Mouse (Mus musculus) inflammation-experienced regulatory T-cells, adult 6 months (primary cell): ENCODE measurements around the gene Sh3bgrl2. TPM values are rescaled to one million over a fixed set of nuclear protein-coding genes. Genes with fewer than 3 reads are reported as not detected.
A peak's percentile ranks its signal among the peaks of the same experiment; 100 is the strongest.
"Not testable (repeated sequence)": the region's sequence is repeated elsewhere in the genome, so short reads cannot be mapped to it uniquely, and the experiment has no call there.

ENCODE experiments used
- ATAC-seq: one replicate; pipeline ENCODE4 v1.8.0; 2017
- polyA plus RNA-seq, 3 experiments: library from polyadenylated mRNA; unstranded; fragments of 100-300 nt; shearing (Covaris generic); gene quantifications; one replicate each; pipeline ENCODE4 v1.2.1; 2017

The Sh3bgrl2 gene
- polyA plus RNA-seq: 10 to 100 TPM in 2 of 3 experiments, under 1 TPM in 1; 0.96 to 17.1 (median 11.0) TPM

DNA sequence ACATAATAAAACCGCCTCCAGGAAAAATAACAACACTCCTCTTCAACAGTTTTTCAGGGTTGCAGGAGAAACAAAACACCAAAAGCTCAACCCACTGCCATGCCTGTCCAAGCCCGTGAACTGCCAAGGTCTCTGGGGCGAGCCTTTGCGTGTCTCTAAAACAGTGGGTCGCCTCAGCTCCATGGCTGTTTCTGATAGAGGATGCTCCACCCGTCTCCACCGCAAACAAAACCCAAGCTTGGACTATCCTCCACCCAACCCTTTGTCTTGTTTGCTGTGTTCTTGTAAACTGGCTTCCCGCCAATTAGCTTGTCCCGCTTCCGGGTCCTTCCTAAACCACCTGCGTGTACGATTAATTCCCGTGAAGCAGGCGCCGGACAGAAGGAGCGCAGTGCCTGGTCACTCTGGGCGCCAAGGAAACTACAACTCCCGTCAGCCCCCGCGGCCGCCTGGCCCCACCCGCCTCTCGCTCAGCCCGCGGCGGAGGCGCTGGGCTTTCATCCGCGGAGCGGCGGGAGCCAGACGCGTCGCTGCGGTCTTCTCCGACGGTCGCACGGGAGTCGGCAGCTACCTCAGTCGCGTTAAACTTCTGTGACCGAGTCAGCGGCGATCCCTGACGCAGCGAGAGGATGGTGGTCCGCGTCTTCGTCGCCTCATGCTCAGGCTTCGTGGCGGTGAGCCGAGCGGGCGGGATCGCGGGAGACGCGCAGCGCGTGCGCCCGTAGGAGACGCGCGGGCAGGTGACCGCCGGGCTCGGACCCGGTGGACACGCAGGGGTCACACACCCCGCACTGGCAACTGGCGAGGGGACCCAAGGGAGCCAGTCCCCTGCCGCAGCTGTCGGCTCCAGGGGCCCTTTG lies at the start of gene Sh3bgrl2:
TSS of gene Sh3bgrl2 (plus strand) at position 498 of the 860 bp plus-strand sequence.
- ATAC-seq: peak; percentile 68

DNA sequence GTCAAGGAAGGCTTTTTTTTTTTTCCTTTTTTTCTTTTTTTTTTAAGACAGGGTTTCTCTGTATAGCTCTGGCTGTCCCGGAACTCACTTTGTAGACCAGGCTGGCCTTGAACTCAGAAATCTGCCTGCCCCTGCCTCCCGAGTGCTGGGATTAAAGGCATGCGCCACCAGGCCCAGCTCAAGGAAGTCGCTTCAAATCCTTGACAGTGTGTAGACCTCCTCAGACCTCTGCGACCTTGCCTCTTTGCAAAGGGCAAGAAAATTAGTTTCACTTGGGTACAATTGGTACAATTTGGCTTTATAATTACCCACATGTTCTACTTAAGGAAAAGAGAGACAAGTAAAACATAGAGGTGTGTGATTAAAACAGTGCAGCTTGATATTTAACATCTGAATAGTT lies 29.0 kb upstream of the Sh3bgrl2 start:
- not testable (repeated sequence) for ATAC-seq

DNA sequence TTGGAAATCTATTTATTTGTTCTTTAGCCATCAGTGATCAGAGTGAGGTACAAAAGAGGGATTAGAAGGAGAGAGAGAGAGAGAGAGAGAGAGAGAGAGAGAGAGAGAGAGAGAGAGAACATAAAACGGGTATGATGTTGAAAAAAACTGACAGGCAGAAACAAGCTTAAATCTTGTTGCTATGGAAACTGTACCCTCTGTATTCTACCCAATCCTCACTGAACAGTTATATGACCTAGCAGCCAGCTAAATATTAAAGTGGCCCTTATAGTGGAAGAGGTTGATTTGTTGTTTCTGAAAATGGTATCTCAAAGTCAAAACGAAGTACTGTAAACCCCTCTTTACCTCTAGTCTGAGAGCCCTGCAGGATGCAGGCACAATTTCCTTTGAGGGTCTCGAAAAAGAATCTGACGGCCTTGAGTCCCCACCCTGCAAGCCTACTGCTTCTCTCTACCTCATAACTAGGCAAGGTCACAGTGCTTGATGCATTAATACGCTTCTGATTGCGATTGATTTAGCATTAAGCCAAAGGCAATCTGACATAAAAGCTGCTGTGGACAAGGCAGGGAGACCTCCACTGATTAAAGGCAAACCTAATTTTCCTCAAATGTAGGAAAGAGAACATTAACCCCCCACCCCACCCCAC lies 28.5 kb upstream of the Sh3bgrl2 start:
- no peak for ATAC-seq

DNA sequence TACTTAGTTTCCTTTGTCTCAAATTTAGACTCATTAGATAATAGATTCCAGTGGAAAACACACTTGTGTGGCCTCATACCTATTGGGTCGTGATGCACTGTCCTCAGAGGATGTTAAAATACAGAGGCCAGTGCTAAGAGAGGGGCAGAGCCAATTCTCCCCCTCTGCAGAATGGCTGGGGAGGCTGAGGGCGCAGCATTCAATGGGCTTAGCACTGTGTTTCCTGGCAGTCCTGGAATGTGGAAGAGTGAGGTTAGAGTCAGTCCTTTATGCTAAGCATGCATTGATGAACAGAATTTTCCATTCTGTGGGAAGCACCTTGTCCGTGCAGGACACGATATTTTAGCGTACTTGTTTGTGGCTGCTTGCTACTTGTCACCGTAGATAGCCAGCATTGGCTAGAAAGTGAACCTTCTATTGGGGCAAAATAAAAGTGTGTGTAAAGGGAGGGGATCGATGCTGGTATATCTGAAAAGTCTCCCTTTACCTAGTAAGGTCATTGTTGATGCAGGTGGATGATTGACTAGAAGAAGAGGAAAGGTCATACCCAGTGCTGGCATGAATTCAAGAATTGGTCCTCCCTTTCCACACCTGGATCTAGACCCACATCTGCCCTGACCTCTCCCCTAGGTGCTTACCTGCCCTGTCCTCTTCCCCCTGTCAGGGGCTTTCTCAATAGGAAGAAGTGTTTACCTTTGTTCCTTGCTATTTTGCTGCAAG lies 20.6 kb upstream of the Sh3bgrl2 start:
- ATAC-seq: no peak

DNA sequence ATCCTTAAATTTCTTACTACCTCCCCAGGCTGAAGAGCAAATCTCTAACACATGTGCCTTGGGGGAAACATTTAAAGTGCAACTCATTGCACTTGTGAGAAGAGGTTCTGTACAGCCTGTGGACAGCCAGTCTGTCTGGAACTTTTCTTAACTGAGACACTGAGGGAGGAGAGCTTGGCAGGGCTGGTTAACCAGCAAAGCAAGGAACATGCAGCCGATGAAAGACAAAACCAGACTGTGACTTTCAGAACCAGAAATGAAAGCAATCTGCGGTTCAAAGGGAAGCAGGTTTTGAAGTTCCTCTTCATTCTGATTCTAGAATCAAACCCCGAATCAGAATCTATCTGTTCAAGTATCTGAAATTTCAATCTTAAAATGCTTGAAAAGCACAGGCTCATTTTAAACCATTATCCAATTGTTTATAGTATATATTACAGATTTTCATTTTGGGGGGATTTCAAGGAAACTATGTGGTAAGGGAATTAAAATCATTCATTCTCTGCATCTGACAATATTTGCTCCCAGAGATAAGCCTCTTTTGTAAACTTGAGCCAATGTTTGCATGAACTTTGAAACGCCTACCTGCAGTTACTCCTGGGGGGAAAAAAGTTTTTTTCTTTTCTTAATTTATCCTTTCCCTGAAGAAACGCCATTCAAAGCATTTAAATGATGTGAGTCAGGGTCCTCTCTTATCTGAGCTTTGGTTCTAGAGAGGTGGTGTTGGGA lies 14.9 kb upstream of the Sh3bgrl2 start:
- peak; percentile 21 for ATAC-seq

DNA sequence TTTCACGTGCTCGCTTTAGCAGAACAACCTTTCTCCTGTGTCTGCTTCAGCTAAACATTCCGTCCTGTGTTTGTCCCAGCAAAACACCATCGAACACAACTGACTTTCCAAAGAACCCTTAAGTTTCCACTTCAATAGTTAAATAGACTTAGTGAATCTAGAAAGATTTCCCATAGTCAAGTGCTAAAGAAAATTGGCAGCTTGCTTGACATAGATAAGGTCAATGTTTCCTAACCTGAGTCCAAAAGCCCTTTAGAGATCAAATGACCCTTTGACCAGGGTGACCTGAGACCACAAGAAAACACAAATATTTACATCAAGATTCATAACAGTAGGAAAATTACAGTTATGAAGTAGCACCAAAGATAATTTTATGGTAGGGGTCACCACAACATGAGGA lies 11.2 kb upstream of the Sh3bgrl2 start:
- ATAC-seq: no peak

DNA sequence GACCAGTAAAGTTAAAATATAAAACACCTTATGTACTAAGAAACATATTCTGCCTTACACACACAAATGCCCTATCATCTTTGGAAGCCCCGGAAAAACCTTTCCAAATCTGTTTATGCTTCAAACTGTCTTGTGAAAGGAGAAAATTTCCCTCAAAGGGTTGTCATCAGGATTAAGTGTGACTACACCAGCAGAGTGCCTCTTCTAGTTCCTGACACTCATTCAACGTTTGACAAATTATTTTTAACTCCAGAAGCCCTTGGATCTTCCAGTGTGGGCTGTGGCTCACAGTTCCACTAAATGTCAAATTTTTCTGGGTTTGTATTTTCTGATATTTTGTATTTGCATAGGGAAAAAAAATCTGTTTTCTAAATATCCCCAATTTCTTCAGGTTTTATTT lies 10.6 kb upstream of the Sh3bgrl2 start:
- ATAC-seq: no peak

DNA sequence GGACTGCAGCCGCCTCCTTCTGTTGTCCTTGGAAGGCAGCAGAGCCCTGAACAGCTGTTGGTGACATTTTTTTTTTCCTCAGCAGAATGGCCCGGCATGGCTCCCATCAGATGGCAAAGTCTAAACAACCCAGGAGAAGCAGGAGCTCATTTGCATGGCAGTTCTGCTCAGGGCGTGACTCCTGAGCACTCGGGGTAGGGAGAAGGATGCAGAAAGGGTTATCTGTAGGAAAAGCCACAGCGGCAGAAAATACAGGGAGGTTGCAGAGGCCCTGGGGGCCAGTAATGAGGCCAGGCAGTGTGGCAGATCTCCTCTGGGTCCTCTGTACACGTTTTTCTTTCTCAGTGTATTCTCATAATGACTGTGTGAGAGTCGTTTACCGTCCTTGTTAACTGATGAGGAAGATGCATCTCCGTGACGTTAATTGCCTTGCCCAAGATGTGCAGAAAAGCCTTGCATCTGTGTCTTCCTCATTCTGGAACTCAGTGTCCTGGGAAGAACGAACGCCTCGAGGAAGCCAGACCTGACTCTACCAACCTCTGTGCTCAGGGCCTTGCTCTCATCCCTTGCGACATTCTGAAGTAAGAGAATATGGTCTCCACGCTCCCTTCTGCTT lies 10.1 kb upstream of the Sh3bgrl2 start:
- no peak for ATAC-seq

DNA sequence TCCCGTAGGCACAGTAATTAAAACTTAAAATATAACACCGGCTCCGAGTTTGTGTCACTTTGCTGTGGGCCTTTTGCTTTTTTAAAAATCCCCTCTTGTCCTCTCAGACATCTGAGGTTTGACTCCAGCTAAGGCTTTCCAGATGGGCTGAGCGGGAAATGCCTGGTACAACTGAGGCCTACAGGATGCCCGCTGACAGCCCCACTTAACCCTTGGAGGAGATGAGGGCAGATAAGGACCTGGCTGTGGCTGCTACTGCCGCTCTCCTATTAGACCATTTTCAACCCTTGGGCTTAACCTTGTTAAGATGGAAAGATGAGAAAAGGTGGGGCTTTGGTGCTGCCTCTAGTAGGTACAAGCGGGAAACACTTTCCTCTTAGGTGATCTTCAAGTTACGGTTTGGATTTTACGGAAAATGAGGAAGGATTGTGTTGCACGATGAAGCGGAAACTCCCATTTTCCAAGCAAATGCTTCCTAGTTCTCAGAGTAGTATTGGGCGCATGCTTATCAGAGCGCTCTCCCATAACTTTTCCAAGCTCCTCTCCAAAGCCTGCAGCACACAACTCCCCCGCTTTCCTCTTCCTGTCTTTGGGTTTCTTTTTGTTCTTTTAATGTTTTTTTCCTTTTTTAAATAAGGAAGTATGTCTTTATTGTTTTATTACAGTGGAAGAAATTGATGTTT lies 8.2 kb upstream of the Sh3bgrl2 start:
- ATAC-seq: no peak

DNA sequence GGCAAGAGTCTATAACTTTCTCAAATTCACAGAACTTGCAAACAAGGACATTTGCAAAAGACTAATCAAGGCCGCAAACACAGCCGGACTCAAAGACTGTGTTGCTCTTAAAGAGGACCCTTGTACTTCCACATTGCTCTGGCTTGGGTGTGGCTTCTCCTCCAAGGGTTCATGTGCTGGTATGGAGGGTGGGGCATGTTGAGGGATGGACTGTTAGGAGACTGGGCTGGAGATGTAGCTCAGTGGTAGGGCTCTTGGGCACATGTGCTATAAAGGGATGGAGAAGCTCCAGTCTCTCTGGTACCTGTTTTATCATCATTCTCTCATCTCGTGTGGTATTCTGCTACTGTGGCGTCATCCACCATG lies 7.7 kb upstream of the Sh3bgrl2 start:
- no peak for ATAC-seq

DNA sequence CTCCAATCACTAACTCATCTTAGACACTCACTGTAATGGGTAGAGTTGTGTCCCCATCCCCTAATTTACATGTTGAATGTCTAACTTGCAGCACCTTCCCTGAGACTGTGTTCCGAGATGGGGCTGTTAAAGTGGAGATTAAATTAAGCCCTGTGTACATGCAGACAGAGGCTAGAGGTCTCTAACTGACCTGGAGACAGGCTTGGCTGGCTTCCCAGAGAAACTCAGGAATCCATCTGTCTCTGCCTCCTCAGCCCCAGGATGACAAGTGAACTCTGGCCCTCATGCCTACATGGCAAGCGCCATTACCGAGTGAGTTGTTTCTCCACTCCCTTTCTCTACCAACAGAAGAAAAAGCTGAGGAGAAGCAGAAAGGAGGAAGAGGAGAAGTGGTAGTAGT lies 7.2 kb upstream of the Sh3bgrl2 start:
- no peak for ATAC-seq

DNA sequence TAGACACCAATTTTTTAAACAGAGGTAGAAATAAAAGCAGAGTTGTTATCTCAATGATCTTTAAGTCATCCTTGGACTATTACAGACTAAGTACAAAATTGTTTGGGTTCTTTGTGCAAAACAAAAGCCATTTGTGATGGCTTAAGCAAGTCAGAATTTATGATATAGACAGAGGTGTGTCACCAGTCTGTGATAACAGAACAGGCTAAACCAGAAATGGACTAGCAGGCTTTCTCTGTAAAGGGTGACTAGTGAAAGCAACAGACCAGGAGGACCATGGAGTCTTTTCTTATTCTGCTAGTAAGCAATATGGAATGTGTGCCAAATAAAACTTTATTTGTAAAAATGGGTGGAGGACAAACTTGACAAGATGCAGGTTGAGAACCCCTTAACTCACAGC lies 2.9 kb upstream of the Sh3bgrl2 start:
- ATAC-seq: no peak

DNA sequence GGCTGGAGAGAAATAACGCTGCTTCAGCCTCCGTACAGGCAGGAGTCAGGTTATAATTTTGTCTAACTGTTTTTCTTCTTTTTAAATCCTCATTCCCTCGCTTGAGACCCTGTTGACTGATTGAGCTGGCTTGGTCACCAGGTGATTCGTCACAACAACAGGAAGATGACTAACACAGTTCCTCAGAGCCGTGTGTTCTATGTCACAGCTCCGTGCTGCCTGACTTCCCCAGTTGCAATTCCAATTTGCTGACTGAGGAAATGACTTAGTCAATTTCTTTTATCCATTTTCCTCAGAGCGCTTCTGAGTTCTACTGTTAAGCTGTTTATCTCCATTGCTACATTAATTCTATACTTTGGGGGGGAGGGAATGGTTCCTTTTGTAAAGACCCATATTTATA lies 1.8 kb upstream of the Sh3bgrl2 start:
- no peak for ATAC-seq

DNA sequence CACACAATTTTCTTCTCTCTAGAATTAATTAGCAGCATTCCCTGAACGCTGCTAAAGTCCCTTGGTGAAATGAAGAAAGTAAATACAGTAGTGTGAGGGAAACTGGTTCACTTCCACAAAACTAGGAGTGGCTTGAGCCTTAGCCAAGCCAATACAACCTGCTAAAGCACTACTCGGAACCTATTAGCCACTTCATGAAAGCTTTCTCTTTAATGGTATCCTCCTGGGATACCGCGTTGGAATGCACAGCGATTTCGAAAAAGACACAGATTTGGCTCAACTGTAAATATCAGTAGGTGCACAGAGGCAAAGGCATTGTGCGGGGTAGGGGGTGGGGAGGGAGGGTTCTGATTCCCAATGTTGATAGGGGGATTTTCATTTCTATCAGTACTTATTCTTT lies 898 bp upstream of the Sh3bgrl2 start:
- ATAC-seq: no peak

DNA sequence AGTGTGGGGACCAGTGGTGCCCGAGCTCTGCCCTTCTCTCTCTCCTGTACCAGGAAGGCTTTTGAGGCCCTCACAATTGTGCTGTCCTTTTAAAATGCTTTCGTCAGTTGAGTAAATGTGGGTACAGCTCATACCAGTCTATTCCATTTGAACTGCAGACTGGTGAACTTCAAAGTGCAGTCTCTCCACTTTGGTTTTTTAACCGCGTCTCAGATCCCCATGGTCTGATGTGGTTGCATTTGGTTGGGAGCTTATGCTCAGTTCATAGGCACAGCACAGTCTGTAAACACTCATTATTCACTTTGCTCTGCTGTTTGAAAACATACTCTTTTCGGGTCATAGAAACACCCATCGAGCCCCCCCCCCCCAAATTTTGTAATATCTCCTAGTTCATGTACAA lies 1.7 kb downstream of the Sh3bgrl2 start:
- ATAC-seq: no peak

DNA sequence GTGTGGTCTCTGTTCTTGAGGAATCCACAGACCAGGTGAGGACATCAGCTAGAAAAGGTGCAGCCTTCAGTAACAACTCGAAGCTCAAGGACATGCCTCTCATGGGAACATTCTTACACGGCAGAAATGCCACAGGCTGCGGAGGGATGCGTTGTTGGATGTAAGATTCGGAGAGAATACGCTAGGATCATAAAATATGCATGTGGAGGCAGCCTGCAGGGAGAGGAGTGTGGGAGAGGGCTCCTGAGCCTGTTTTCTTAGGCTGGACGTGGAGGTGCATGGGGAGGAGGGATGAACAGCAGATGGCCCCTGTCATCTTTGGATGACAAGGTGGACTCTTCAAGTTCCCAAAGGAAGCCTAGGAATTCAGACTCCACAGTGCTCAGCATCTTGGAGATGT lies 3.0 kb downstream of the Sh3bgrl2 start:
- ATAC-seq: no peak

DNA sequence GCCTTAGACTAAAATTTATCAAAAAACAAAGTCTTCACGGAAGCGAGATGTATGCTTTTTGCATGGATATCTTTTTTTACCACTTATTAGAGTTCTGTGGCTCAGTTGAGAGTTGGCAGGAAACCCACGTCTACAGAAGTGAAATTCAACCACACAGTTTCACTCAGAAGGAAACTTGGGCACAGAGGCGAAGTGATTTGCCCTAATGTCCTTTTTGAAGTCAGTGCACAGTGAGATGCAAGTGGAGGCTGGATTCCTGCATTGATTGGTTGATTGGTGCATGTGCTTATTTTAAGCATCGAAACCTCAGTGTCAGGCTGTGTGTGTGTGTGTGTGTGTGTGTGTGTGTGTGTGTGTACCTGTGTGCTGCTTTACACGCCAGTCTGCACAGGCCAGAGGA lies 3.5 kb downstream of the Sh3bgrl2 start:
- peak; percentile 39 for ATAC-seq

DNA sequence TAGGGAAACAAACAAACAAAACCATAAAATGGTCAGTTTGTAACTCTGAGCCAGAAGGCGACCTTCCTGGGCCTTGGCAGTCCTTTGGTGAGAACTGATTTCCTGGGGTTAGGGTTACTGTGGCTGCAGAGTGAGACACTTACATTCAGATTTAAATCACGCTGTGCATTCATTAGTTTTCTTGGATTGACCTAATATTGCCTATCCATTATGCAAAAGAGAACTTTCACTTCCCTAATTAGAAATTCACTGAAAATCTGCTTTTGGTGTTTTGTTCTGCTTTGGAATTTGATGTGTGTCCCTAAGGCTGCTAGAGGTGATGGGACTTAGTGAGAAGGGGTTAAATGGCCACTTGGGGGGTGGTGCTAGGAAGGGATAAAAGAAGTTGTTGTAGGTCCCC lies 7.5 kb downstream of the Sh3bgrl2 start:
- ATAC-seq: no peak

DNA sequence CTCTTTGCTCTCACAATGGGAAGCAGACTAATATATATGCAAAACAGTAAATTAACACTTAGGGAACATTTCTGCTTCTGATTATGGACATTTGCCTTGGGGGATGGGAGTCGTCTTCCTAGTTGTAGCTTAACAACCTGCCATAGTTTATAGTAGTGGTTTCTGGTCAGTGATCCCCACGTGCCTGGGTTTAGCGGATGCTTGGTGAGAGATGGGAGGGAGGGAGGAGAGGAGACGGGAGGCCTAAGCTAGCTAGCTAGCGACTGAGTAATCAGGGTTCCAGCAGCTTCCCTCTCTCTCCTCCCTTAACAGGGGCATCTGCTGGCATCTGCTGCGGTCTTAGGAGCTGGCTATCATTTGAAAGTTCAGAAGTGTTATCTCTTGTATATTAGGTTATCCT lies 8.1 kb downstream of the Sh3bgrl2 start:
- no peak for ATAC-seq

DNA sequence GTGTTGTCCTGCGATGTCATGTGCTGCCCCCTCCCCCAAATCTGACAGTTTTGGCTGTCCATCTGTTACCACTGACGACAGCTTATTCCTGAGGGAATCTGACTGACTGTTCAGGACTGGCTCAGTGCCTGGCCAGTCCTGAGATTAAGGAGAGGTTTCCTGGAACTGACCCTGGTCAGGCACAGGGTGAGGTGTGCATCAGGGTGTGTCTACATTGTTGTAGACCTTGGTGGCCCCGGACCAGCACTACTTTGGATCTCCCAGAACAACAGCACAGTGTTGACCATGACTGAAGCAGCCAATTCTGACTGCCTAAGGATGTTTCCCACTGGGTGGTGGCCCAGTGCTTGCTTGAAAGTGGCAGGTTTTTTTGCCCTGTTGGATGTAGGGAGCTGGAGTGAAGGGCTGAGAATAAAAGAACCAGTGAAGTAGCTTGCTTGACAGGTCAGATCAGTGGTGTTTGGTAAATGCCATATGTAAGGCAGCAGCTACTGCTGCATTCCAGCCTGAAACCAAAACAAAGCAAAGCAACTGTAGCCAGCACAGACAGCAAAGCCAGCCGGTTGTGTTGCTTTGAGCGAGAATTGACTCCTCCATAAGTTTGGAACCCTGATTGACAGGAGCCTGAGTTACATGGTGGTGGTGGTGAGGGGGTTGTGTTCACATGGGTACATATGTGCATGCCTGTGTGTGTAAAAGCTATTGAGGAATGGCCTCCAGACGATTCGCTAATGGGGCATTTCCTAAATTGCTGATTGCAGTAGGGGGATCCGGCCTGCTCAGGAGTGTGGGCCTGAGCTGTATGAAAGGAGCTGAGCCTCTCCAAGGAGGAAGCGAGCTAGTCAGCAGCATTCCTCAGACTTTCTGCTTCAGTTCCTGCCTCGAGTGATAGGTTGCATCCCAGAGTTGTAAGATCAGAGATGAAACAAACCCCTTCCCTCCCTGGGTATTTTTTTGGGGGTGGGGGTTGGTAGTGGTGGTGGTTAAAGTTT lies 8.9 kb downstream of the Sh3bgrl2 start:
- no peak for ATAC-seq

DNA sequence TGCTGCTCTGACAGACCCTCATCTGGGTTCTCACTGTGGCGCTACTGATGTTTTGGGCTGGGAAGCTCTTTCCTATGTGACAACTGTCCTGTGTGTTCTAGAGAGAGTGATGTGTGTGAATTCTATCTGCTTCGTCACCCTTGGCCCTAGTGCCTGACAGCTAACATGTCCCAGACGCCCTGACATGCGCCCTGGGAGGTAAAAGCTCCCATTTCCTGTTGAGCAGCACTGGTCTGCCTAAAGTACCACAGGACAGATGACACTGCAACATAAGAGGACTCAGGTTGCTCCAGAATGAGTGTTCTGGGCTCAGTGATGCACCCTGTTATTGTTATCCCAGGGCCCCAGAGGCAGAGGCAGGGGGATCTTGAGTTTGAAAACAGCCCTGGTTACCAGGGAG lies 12.5 kb downstream of the Sh3bgrl2 start:
- ATAC-seq: no peak
